Mouse (Mus musculus): Measurements from ENCODE around the gene Zscan25. TPM values are rescaled to one million over a fixed set of nuclear protein-coding genes. Genes with fewer than 3 reads are reported as not detected.
"Not testable (repeated sequence)": the region's sequence is repeated elsewhere in the genome, so short reads cannot be mapped to it uniquely, and the experiment has no call there.

Zscan25 gene
- polyA plus RNA-seq, 1 experiment from 2014 or later, result 0.95 TPM

- H3K4me1 ChIP-seq (replicated peaks), result no peaks in the 10 kb centered on the region
- no peaks in the 10 kb centered on the region for H3K27me3 ChIP-seq (ENCODE audit: insufficient read depth, poor library complexity, severe bottlenecking)
- H3K9me3 ChIP-seq, result no peaks in the 10 kb centered on the region; the same call in 1 of the 2 replicates
- WGBS, result 75% methylated on average over 1 of the region's 1 CpGs
- no peak for DNase-seq (ENCODE audit: low spot score)
- no peak overlapping the region for H3K27ac ChIP-seq
- no peaks in the 10 kb centered on the region for H3K36me3 ChIP-seq
- no peak overlapping the region for H3K4me3 ChIP-seq
These were observed 22.1 kb downstream of the Zscan25 start for GRCm38 (mm10) chr5:145302424-145302823.

- H3K27ac ChIP-seq; H3K4me1 ChIP-seq (replicated peaks); DNase-seq (ENCODE audit: low spot score); H3K9me3 ChIP-seq; H3K4me3 ChIP-seq; H3K36me3 ChIP-seq; H3K27me3 ChIP-seq (ENCODE audit: insufficient read depth, poor library complexity, severe bottlenecking): not testable (repeated sequence)
- WGBS, result 92% methylated on average over 4 of the region's 4 CpGs
These were observed 26.7 kb downstream of the Zscan25 start for GRCm38 (mm10) chr5:145306953-145307352.

GRCm38 (mm10) chr5:145307811-145308210, 27.5 kb downstream of the Zscan25 start:
- H3K27ac ChIP-seq; H3K27me3 ChIP-seq (ENCODE audit: insufficient read depth, poor library complexity, severe bottlenecking); H3K36me3 ChIP-seq; H3K9me3 ChIP-seq; H3K4me3 ChIP-seq; DNase-seq (ENCODE audit: low spot score); H3K4me1 ChIP-seq (replicated peaks): not testable (repeated sequence)
- 73% methylated on average over 3 of the region's 3 CpGs for WGBS

- DNase-seq (ENCODE audit: low spot score), result no peak
- H3K27ac ChIP-seq, result no peak overlapping the region
- H3K27me3 ChIP-seq (ENCODE audit: insufficient read depth, poor library complexity, severe bottlenecking), result no peaks in the 10 kb centered on the region
- no peaks in the 10 kb centered on the region for H3K4me1 ChIP-seq (replicated peaks)
- no peaks in the 10 kb centered on the region for H3K36me3 ChIP-seq
- peaks cover 30% of the 10 kb centered on the region for H3K9me3 ChIP-seq
- no peak overlapping the region for H3K4me3 ChIP-seq
These were observed 33.5 kb downstream of the Zscan25 start for GRCm38 (mm10) chr5:145313845-145314244.

GRCm38 (mm10) chr5:145317141-145317540, 36.8 kb downstream of the Zscan25 start:
- no peaks in the 10 kb centered on the region for H3K27me3 ChIP-seq (ENCODE audit: insufficient read depth, poor library complexity, severe bottlenecking)
- H3K36me3 ChIP-seq, result no peaks in the 10 kb centered on the region
- H3K9me3 ChIP-seq, result peaks cover 33% of the 10 kb centered on the region
- no peak for DNase-seq (ENCODE audit: low spot score)
- 87% methylated on average over 1 of the region's 1 CpGs for WGBS
- H3K4me1 ChIP-seq (replicated peaks), result no peaks in the 10 kb centered on the region
- H3K4me3 ChIP-seq, result no peak overlapping the region
- H3K27ac ChIP-seq, result no peak overlapping the region

- not testable (repeated sequence) for H3K4me1 ChIP-seq (replicated peaks); H3K27ac ChIP-seq; H3K4me3 ChIP-seq; H3K36me3 ChIP-seq; DNase-seq (ENCODE audit: low spot score); H3K27me3 ChIP-seq (ENCODE audit: insufficient read depth, poor library complexity, severe bottlenecking)
- peaks cover 10% of the 10 kb centered on the region; the same call in 1 of the 2 replicates for H3K9me3 ChIP-seq
These were observed 58.5 kb downstream of the Zscan25 start for GRCm38 (mm10) chr5:145338756-145339155.

Other genes with a start within 250 kb of the Zscan25 start
- gene Gm4871, start 247.7 kb upstream of the Zscan25 start, polyA plus RNA-seq (2016; fragmentation: Nextera tagmentation; extraction: Ambion mirVana), result 0.13 TPM in 1 of 2 replicates, not detected in the other
- not detected in 2 replicates for gene 1700018F24Rik, start 237.5 kb upstream of the Zscan25 start, polyA plus RNA-seq (2016; fragmentation: Nextera tagmentation; extraction: Ambion mirVana)
- 145 and 159 TPM in 2 replicates for gene Arpc1a, start 196.7 kb upstream of the Zscan25 start, polyA plus RNA-seq (2016; fragmentation: Nextera tagmentation; extraction: Ambion mirVana)
- not detected in 2 replicates for gene Kpna7, start 196.5 kb upstream of the Zscan25 start, polyA plus RNA-seq (2016; fragmentation: Nextera tagmentation; extraction: Ambion mirVana)
- gene Arpc1b, start 166.3 kb upstream of the Zscan25 start, polyA plus RNA-seq (2016; fragmentation: Nextera tagmentation; extraction: Ambion mirVana), result 107 and 126 TPM in 2 replicates
- gene Pdap1, start 140.3 kb upstream of the Zscan25 start, polyA plus RNA-seq (2016; fragmentation: Nextera tagmentation; extraction: Ambion mirVana), result 130 and 135 TPM in 2 replicates
- 244 and 266 TPM in 2 replicates for gene Bud31, start 140.1 kb upstream of the Zscan25 start, polyA plus RNA-seq (2016; fragmentation: Nextera tagmentation; extraction: Ambion mirVana)
- gene Ptcd1, start 113.4 kb upstream of the Zscan25 start, polyA plus RNA-seq (2016; fragmentation: Nextera tagmentation; extraction: Ambion mirVana), result 19.6 and 21.9 TPM in 2 replicates
- gene Cpsf4, start 113.3 kb upstream of the Zscan25 start, polyA plus RNA-seq (2016; fragmentation: Nextera tagmentation; extraction: Ambion mirVana), result 70.5 and 92.9 TPM in 2 replicates
- gene Atp5j2, start 88.4 kb upstream of the Zscan25 start, polyA plus RNA-seq (2016; fragmentation: Nextera tagmentation; extraction: Ambion mirVana), result 542 and 582 TPM in 2 replicates
- gene Zkscan14, start 78.6 kb upstream of the Zscan25 start, polyA plus RNA-seq (2016; fragmentation: Nextera tagmentation; extraction: Ambion mirVana), result 7.8 and 9.2 TPM in 2 replicates
- 15.2 and 17.2 TPM in 2 replicates for gene Zkscan5, start 75.9 kb upstream of the Zscan25 start, polyA plus RNA-seq (2016; fragmentation: Nextera tagmentation; extraction: Ambion mirVana)
- 32.0 and 32.7 TPM in 2 replicates for gene Zfp655, start 48.8 kb upstream of the Zscan25 start, polyA plus RNA-seq (2016; fragmentation: Nextera tagmentation; extraction: Ambion mirVana)
- not detected in 2 replicates for gene Cyp3a57, start 64.8 kb downstream of the Zscan25 start, polyA plus RNA-seq (2016; fragmentation: Nextera tagmentation; extraction: Ambion mirVana)
- not detected in 2 replicates for gene Cyp3a16, start 189.2 kb downstream of the Zscan25 start, polyA plus RNA-seq (2016; fragmentation: Nextera tagmentation; extraction: Ambion mirVana)

All from hindbrain, embryonic 10.5 days (tissue).